Mouse (Mus musculus) midbrain, embryonic 16.5 days (tissue): ENCODE measurements around the gene Lrch1. TPM values are rescaled to one million over a fixed set of nuclear protein-coding genes. Genes with fewer than 3 reads are reported as not detected.

Source experiments
- ATAC-seq: fragments of 200-750 bp; cut with Nextera tagmentation; 2 replicates; pipeline ENCODE4 v1.8.0; 2017; ENCODE audit warnings: moderate TSS enrichment
- H3K27ac ChIP-seq: fragments of 300-500 bp; sonication (generic); 2 replicates; pipeline ENCODE4 v1.5.1; 2014; ENCODE audit warnings: mild to moderate bottlenecking, low read length, mixed read lengths
- H3K27me3 ChIP-seq: fragments of 300-500 bp; sonication (generic); 2 replicates; pipeline ENCODE4 v1.6.1; 2014; ENCODE audit warnings: low read depth, low read length, mixed read lengths; ENCODE audit not compliant: control insufficient read depth, insufficient read depth
- H3K36me3 ChIP-seq: fragments of 300-500 bp; sonication (generic); 2 replicates; pipeline ENCODE4 v1.6.1; 2014; ENCODE audit warnings: mild to moderate bottlenecking, low read length, moderate library complexity, mixed read lengths; ENCODE audit not compliant: control insufficient read depth, insufficient read depth
- H3K4me1 ChIP-seq: fragments of 300-500 bp; sonication (generic); 2 replicates; pipeline ENCODE4 v1.6.1; 2014; ENCODE audit warnings: mild to moderate bottlenecking, low read length, mixed read lengths; ENCODE audit not compliant: control insufficient read depth, insufficient read depth
- H3K4me2 ChIP-seq: fragments of 300-500 bp; sonication (generic); 2 replicates; pipeline ENCODE4 v1.6.1; 2014; ENCODE audit warnings: mild to moderate bottlenecking, low read length, mixed read lengths
- H3K4me3 ChIP-seq: fragments of 300-500 bp; sonication (generic); 2 replicates; pipeline ENCODE4 v1.5.1; 2014; ENCODE audit warnings: low read depth, mild to moderate bottlenecking, low read length, moderate library complexity, mixed read lengths
- H3K9ac ChIP-seq: fragments of 300-500 bp; sonication (generic); 2 replicates; pipeline ENCODE4 v1.6.1; 2014; ENCODE audit warnings: low read depth, low read length, mixed read lengths
- H3K9me3 ChIP-seq: fragments of 300-500 bp; sonication (generic); replicated peaks from 2 replicates; pipeline ENCODE4 v1.6.1; 2014; ENCODE audit warnings: mild to moderate bottlenecking, low read length, mixed read lengths; ENCODE audit not compliant: control insufficient read depth, poor library complexity, severe bottlenecking
- WGBS: fragments of 180-500 bp; shearing (Covaris S2); extraction: QIAGEN DNeasy Blood & Tissue Kit; methylation state at CpG from one replicate; pipeline ENCODE4 v1.1.7; 2014; 5-methylcytosine and 5-hydroxymethylcytosine counted together
- polyA plus RNA-seq: library from polyadenylated mRNA; unstranded; fragments of >200 nt; fragmentation: Nextera tagmentation; extraction: Ambion mirVana; gene quantifications from 2 replicates; pipeline ENCODE4 v1.2.1, GENCODE M21; 2015

The Lrch1 gene
- polyA plus RNA-seq, 1 experiment from 2014 or later = 19.9 TPM

DNA sequence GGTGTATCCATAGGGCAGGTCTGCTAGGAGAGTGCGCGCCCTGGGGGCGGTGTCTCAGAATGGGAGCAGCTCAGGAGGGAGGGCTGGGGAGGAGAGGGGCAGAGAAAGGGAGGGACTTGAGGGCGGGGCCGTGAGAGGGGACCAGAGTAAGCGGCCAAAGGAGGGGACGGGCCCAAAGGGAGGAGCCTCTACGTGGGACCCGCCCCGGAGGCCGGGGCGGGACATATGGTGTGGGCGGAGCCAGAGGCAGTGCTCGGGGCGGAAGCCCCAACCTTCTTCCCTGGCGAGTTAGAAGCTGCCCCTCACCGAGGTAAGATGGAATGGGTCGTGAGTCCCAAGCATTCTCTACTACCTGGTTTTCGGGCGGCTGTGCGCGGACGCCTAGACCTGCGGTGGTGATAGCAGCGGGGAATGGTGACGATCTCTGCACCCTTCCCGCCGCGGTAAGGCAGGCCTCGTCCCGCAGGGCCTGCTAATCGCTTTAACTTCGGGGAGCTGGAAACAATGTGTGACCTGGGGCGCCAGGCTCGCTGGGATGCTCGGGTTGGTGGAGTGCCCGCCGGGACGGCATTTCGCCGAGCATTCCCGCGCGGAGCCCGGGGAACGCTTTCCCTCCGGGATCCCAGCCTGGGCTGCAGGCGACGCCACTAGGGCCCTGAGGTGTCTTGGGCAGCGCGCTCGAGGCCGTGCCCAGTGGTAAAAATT lies 215.4 kb downstream of the Lrch1 start, which contains the start of gene Esd:
Gene Esd (plus strand): TSS at position 219 of the 705 bp plus-strand sequence.
- peak within 1 kb of the TSS; percentile 85 for H3K9ac ChIP-seq
- H3K27ac ChIP-seq = peak within 1 kb of the TSS; percentile 64
- H3K4me1 ChIP-seq = peaks cover 8% of the 10 kb centered on the region
- no peaks in the 10 kb centered on the region for H3K27me3 ChIP-seq
- ATAC-seq = peak; percentile 98
- H3K4me3 ChIP-seq = peak within 1 kb of the TSS; percentile 84
- peak within 1 kb of the TSS; percentile 87 for H3K4me2 ChIP-seq
- H3K9me3 ChIP-seq = no peaks in the 10 kb centered on the region
- WGBS = under 1% methylated on average over 50 of the region's 53 CpGs
- peaks cover 5% of the 10 kb centered on the region; the same call in 1 of the 2 replicates for H3K36me3 ChIP-seq

DNA sequence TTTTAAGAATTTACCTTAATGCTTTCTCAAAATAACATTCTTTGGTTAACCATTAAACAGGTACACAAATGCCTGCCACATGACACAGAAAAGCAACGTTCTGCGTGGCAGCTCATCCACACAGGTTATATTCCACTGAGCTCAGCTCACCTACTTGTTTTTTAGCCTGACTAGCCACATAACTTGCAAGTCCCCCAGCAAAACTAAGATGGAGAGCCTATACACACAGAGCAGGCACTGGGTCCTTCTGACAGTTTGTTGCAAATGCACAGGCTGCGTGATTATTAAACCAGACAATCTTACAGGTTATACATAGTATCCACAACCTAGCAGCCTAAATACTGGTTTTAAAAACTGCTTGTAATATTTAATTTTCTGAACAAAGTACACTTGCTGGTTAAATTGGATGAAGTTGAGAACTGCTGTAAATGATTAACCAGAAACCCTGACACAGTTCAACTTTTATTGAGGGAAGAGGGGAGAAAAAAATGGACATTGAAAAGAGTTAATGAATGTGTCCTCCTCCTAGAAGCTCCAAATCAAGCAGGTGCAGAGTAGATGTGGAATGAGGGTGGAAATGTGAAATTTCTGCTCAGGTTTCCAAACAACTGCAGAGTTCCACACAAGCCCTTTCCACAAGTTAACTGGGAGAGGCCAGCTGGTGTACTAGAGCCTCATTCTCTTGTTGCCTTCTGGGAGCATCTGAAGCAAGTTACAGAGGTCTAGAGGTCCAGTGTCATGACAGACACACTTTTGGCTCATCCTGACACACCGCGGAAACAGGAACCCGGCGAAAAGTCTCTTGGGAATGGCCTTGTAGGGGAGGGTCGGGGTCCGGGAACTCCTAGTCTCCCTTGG lies 216.2 kb downstream of the Lrch1 start:
- peak overlapping the region; percentile 33; the same call in 1 of the 2 replicates for H3K27ac ChIP-seq
- H3K4me1 ChIP-seq = peaks cover 8% of the 10 kb centered on the region
- no peaks in the 10 kb centered on the region for H3K9me3 ChIP-seq
- H3K4me2 ChIP-seq = peak overlapping the region; percentile 87
- H3K9ac ChIP-seq = peak overlapping the region; percentile 85
- peak overlapping the region; percentile 84 for H3K4me3 ChIP-seq
- no peaks in the 10 kb centered on the region for H3K27me3 ChIP-seq
- no peaks in the 10 kb centered on the region for H3K36me3 ChIP-seq
- ATAC-seq = no peak
- 28% methylated on average over 9 of the region's 9 CpGs for WGBS

DNA sequence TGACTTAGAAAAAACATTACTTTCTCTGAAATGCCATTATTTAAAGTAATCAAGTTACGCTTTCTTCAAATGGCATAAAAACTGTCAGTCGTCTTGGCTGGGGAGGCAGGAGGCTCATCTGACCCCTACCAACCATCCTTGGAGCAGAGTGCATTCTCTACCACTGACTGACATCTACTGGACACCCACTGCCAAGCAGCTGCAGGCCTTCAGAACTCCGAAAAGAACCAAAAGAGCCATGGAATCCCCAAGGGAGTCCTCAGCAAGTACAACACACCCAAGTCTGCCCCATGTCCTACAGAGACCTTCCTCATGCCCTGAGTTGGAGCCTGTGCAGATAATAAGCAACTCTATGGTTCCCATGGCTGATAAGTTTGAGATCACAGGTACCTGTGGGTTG lies 224.1 kb downstream of the Lrch1 start:
- no peak for ATAC-seq
- H3K36me3 ChIP-seq = no peaks in the 10 kb centered on the region
- H3K27ac ChIP-seq = no peak overlapping the region
- no peak overlapping the region for H3K4me2 ChIP-seq
- H3K4me1 ChIP-seq = no peaks in the 10 kb centered on the region
- no peaks in the 10 kb centered on the region for H3K27me3 ChIP-seq
- H3K9me3 ChIP-seq = no peaks in the 10 kb centered on the region
- no peak overlapping the region for H3K9ac ChIP-seq
- WGBS = 72% methylated on average over 3 of the region's 3 CpGs
- no peak overlapping the region for H3K4me3 ChIP-seq

DNA sequence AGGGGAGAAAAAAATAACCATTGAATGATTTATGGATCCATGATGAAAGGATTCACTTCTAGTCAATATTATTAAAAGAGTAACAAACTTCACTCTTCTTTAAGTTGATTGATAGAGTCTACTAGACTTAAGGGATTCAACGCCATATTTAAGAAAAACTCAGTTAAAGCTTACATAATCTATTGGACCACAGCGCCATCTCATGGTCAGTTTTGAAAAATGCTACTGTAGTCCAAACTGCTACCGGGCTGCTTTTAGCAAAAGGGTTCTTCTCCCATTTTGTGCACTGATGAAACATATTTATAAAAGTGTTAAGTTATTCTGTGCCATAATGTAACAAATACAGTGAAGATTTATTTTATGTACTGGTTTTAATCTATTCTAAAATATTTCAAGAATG lies 238.6 kb downstream of the Lrch1 start:
- Histone ChIP-seq H3K36me3 (no peaks in the 10 kb centered on the region), H3K9me3 (no peaks in the 10 kb centered on the region), H3K4me2 (no peak overlapping the region), H3K9ac (no peak overlapping the region), H3K27me3 (no peaks in the 10 kb centered on the region), H3K27ac (no peak overlapping the region), H3K4me1 (no peaks in the 10 kb centered on the region), H3K4me3 (no peak overlapping the region)
- ATAC-seq = no peak
- WGBS = 28% methylated on average over 3 of the region's 3 CpGs

Other genes with a start within 250 kb of the Lrch1 start
- 196 and 198 TPM in 2 replicates for gene Esd, start 215.6 kb downstream of the Lrch1 start, polyA plus RNA-seq
- gene Rubcnl, start 68.2 kb upstream of the Lrch1 start, polyA plus RNA-seq = 0.12 and 0.20 TPM in 2 replicates
- not detected in 2 replicates for gene Lrrc63, start 183.0 kb upstream of the Lrch1 start, polyA plus RNA-seq
- gene Lcp1, start 183.2 kb upstream of the Lrch1 start, polyA plus RNA-seq = 12.1 and 13.4 TPM in 2 replicates